Mouse (Mus musculus) cerebellum, adult 2 months (tissue): ENCODE measurements around the gene B430306N03Rik. TPM values are rescaled to one million over a fixed set of nuclear protein-coding genes. Genes with fewer than 3 reads are reported as not detected.

Source experiments
- DNase-seq, 2 experiments: peaks; one replicate each; pipeline ENCODE4 v3.0.0; 2021
- H3K27ac ChIP-seq: fragments of 200-500 bp; 2 replicates; pipeline ENCODE4 v1.5.1; 2012; ENCODE audit warnings: low read length, control low read depth, inconsistent platforms; ENCODE audit not compliant: insufficient read depth
- H3K27me3 ChIP-seq: fragments of 200-500 bp; 2 replicates; pipeline ENCODE4 v1.6.1; 2012; ENCODE audit warnings: inconsistent platforms, mild to moderate bottlenecking, low read length, moderate library complexity; ENCODE audit not compliant: control insufficient read depth, insufficient read depth
- H3K4me1 ChIP-seq: fragments of 200-500 bp; 2 replicates; pipeline ENCODE4 v1.6.1; 2011; ENCODE audit warnings: low read length; ENCODE audit not compliant: control insufficient read depth, insufficient read depth
- H3K4me3 ChIP-seq: fragments of 200-500 bp; replicated peaks from 2 replicates; pipeline ENCODE3; 2011; ENCODE audit warnings: mild to moderate bottlenecking, low read depth, low read length, control low read depth; ENCODE audit not compliant: insufficient read depth
- CTCF ChIP-seq: fragments of 200-500 bp; IDR thresholded peaks from 2 replicates; pipeline ENCODE4 v1.5.1; 2011; ENCODE audit warnings: low read depth, mild to moderate bottlenecking, control low read depth, low read length, moderate library complexity, borderline replicate concordance; ENCODE audit not compliant: insufficient read depth
- POLR2A ChIP-seq: fragments of 200-500 bp; IDR thresholded peaks from 2 replicates; pipeline ENCODE4 v1.6.1; 2011; ENCODE audit warnings: low read length, control low read depth, borderline replicate concordance; ENCODE audit not compliant: insufficient read depth
- WGBS: fragments of 180-500 bp; shearing (Covaris S2); methylation state at CpG from one replicate; pipeline ENCODE4 v1.1.7; 2018; 5-methylcytosine and 5-hydroxymethylcytosine counted together
- polyA plus RNA-seq: library from polyadenylated mRNA; depleted of rRNA; stranded (reverse); fragments of >200 nt; gene quantifications from 2 replicates; pipeline ENCODE4 v1.2.3, GENCODE M21; 2012; rRNA removed

The B430306N03Rik gene
- polyA plus RNA-seq, 1 experiment, result 0.02 TPM

DNA sequence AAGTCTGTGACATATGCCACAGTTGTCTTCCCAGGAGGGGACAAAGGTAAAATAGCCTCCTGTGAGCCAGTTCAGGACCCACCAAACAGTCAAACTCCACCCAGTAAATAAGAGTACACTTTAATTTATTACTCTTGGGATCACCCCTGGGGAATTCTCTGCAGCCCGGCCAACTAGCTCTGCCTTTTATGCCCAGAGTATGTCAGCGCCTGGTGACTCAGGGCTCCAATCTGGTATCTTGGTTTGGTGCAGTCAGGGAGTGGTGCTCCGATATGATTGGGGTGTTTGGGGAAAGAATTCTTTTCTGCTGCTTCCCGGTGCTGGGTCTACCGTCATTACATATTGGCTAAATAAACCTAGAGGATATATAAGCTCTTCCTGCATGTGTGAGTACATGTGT is 50.9 kb downstream of the B430306N03Rik start:
- WGBS, result 85% methylated on average over 5 of the region's 5 CpGs
- H3K27me3 ChIP-seq, result no peaks in the 10 kb centered on the region; the same call in 1 of the 2 replicates
- no peak overlapping the region for H3K4me3 ChIP-seq
- TF ChIP-seq POLR2A (no peak), CTCF (no peak)
- no peak overlapping the region for H3K27ac ChIP-seq
- no peak for DNase-seq
- H3K4me1 ChIP-seq, result peaks cover 11% of the 10 kb centered on the region

DNA sequence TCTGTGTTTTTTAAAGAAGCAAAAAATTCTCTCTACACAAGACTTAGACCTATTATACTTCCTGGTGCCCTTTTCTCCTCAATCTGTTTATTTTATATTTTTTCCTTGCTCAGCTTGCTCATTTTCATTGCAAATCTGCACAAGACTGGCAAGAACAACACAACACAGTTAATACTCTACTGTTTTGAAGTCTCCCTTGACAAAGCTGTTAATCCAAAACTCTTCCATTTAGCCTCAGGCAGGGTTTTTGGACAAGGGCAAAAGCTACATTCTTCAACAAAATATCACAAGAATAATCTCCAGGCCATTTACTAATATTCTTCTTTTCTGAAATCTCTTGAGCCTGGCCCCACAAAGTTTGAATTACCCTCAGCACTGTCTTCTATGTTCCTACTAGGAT is 55.7 kb downstream of the B430306N03Rik start:
- TF ChIP-seq CTCF, result no peak
- TF ChIP-seq POLR2A, result no peak
- H3K27me3 ChIP-seq, result no peaks in the 10 kb centered on the region; the same call in 1 of the 2 replicates
- no peaks in the 10 kb centered on the region for H3K4me1 ChIP-seq
- no peak overlapping the region for H3K4me3 ChIP-seq
- no peak overlapping the region for H3K27ac ChIP-seq
- no peak for DNase-seq

DNA sequence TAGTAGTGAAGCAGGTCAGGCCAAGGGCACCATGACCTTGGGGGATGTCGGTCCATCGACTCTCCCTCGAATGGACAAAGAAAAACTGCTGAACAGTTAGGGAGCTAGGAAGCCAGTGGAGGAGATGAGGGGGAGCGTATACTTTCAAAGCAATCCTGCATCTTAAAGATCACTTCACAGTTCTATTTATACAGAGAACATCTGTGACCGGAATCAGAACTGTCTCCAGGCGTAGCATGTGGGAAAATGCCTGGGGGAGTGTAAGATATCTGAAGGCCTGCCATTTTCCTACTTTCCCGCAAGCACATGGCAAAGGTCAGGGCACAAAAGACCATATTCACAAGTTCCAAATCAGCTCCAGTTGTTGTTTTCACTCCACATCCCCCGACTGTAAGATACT is 57.0 kb downstream of the B430306N03Rik start:
- TF ChIP-seq CTCF (no peak), POLR2A (no peak)
- H3K27me3 ChIP-seq, result no peaks in the 10 kb centered on the region
- WGBS, result 82% methylated on average over 8 of the region's 8 CpGs
- no peak overlapping the region for H3K4me3 ChIP-seq
- H3K27ac ChIP-seq, result no peak overlapping the region
- H3K4me1 ChIP-seq, result no peaks in the 10 kb centered on the region
- DNase-seq, result no peak

DNA sequence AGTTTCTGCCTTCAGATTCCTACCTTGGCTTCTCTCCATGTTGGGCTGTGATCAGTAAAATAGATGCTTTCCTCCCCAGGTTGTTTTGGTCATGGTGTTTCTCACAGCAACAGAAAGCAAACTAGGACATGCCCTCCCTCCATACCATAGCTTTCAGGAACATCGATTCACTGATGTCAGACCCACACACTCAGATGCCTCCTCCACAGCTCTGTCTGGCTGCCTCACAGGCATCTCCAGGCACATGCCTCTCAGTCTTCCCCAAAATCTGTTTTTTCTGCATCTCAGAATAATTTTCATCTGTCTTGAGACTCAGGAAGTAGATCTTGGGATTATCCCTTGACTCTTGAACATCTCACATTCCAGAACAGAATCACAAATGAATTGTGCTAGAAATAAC is 60.2 kb downstream of the B430306N03Rik start:
- no peak for DNase-seq
- 86% methylated on average over 1 of the region's 1 CpGs for WGBS

More for the DNA sequence above, 60.2 kb downstream of the B430306N03Rik start:
- H3K27ac ChIP-seq, result no peak overlapping the region
- no peak for TF ChIP-seq POLR2A
- H3K4me3 ChIP-seq, result no peak overlapping the region
- H3K27me3 ChIP-seq, result no peaks in the 10 kb centered on the region
- no peaks in the 10 kb centered on the region for H3K4me1 ChIP-seq

Other genes starting within 250 kb of the B430306N03Rik start
- gene 1700067P10Rik, start 226.8 kb upstream of the B430306N03Rik start, polyA plus RNA-seq, result 0.13 TPM in 2 replicates
- gene 9830107B12Rik, start 169.9 kb upstream of the B430306N03Rik start, polyA plus RNA-seq, result not detected in 2 replicates
- 0.07 TPM in 1 of 2 replicates, not detected in the other for gene A530064D06Rik, start 148.9 kb upstream of the B430306N03Rik start, polyA plus RNA-seq
- 0.03 and 0.05 TPM in 2 replicates for gene Trem1, start 83.4 kb upstream of the B430306N03Rik start, polyA plus RNA-seq
- gene Trem3, start 68.4 kb upstream of the B430306N03Rik start, polyA plus RNA-seq, result not detected in 2 replicates
- 0.21 TPM in 1 of 2 replicates, not detected in the other for gene Treml4, start 51.8 kb upstream of the B430306N03Rik start, polyA plus RNA-seq
- 0.25 TPM in 2 replicates for gene Treml2, start 16.6 kb upstream of the B430306N03Rik start, polyA plus RNA-seq
- gene Trem2, start 30.3 kb downstream of the B430306N03Rik start, polyA plus RNA-seq, result 8.6 and 12.2 TPM in 2 replicates
- 0.11 and 0.27 TPM in 2 replicates for gene Treml1, start 43.8 kb downstream of the B430306N03Rik start, polyA plus RNA-seq
- 20.3 and 28.1 TPM in 2 replicates for gene Nfya, start 93.8 kb downstream of the B430306N03Rik start, polyA plus RNA-seq
- gene Oard1, start 93.9 kb downstream of the B430306N03Rik start, polyA plus RNA-seq, result 27.4 and 27.6 TPM in 2 replicates
- 0.21 and 0.28 TPM in 2 replicates for gene Apobec2, start 116.8 kb downstream of the B430306N03Rik start, polyA plus RNA-seq
- gene Tspo2, start 135.4 kb downstream of the B430306N03Rik start, polyA plus RNA-seq, result 0.43 and 0.60 TPM in 2 replicates
- gene Unc5cl, start 138.8 kb downstream of the B430306N03Rik start, polyA plus RNA-seq, result 0.16 and 0.19 TPM in 2 replicates